Mouse (Mus musculus) midbrain, embryonic 11.5 days (tissue): Measurements from ENCODE around the gene Pid1. TPM values are rescaled to one million over a fixed set of nuclear protein-coding genes. Genes with fewer than 3 reads are reported as not detected.

Source experiments
- ATAC-seq: fragments of 200-750 bp; cut with Nextera tagmentation; 2 replicates; pipeline ENCODE4 v1.8.0; 2017; ENCODE audit warnings: moderate TSS enrichment, moderate library complexity; ENCODE audit not compliant: low FRiP score
- DNase-seq: peaks from one replicate; pipeline ENCODE4 v3.0.0; 2015; ENCODE audit warnings: low spot score; ENCODE audit errors: missing footprints
- H3K27ac ChIP-seq: fragments of 300-500 bp; sonication (generic); 2 replicates; pipeline ENCODE4 v1.5.1; 2014; ENCODE audit warnings: low read depth, low read length
- H3K27me3 ChIP-seq: fragments of 300-500 bp; sonication (generic); 2 replicates; pipeline ENCODE4 v1.6.1; 2014; ENCODE audit warnings: mild to moderate bottlenecking, low read length, moderate library complexity, mixed read lengths; ENCODE audit not compliant: control insufficient read depth, insufficient read depth
- H3K36me3 ChIP-seq: fragments of 300-500 bp; sonication (generic); 2 replicates; pipeline ENCODE4 v1.6.1; 2014; ENCODE audit warnings: mild to moderate bottlenecking, low read length, moderate library complexity, mixed read lengths; ENCODE audit not compliant: control insufficient read depth, insufficient read depth
- H3K4me1 ChIP-seq: fragments of 300-500 bp; sonication (generic); 2 replicates; pipeline ENCODE4 v1.6.1; 2014; ENCODE audit warnings: low read length; ENCODE audit not compliant: control insufficient read depth, insufficient read depth
- H3K4me2 ChIP-seq: fragments of 300-500 bp; sonication (generic); 2 replicates; pipeline ENCODE4 v1.6.1; 2014; ENCODE audit warnings: mild to moderate bottlenecking, moderate library complexity
- H3K4me3 ChIP-seq: fragments of 300-500 bp; sonication (generic); 2 replicates; pipeline ENCODE4 v1.5.1; 2014; ENCODE audit warnings: low read depth, low read length
- H3K9ac ChIP-seq: fragments of 300-500 bp; sonication (generic); 2 replicates; pipeline ENCODE4 v1.6.1; 2014; ENCODE audit warnings: low read length
- H3K9me3 ChIP-seq: fragments of 300-500 bp; sonication (generic); 2 replicates; pipeline ENCODE4 v1.6.1; 2016; ENCODE audit warnings: low read length; ENCODE audit not compliant: control insufficient read depth
- WGBS: fragments of 180-500 bp; shearing (Covaris S2); extraction: QIAGEN DNeasy Blood & Tissue Kit; methylation state at CpG from one replicate; pipeline ENCODE4 v1.1.7; 2014; 5-methylcytosine and 5-hydroxymethylcytosine counted together
- polyA plus RNA-seq: library from polyadenylated mRNA; unstranded; fragments of >200 nt; fragmentation: Nextera tagmentation; extraction: Ambion mirVana; gene quantifications from 2 replicates; pipeline ENCODE4 v1.2.1, GENCODE M21; 2014

Pid1 gene
- 25.2 and 26.3 TPM in 2 replicates for polyA plus RNA-seq

GRCm38 (mm10) chr1:84363967-84364366 lies at the start of gene Pid1:
Pid1 (minus strand) TSS chr1:84364180.
- H3K4me3 ChIP-seq, result no peak within 1 kb of the TSS
- H3K9me3 ChIP-seq, result no peaks in the 10 kb centered on the region
- H3K9ac ChIP-seq, result no peak within 1 kb of the TSS
- H3K27me3 ChIP-seq, result no peaks in the 10 kb centered on the region
- H3K4me1 ChIP-seq, result no peaks in the 10 kb centered on the region
- H3K4me2 ChIP-seq, result no peak within 1 kb of the TSS
- 90% methylated on average over 8 of the region's 8 CpGs for WGBS
- no peak within 1 kb of the TSS for H3K27ac ChIP-seq
- H3K36me3 ChIP-seq, result no peaks in the 10 kb centered on the region
- ATAC-seq (no peak), DNase-seq (no peak)

DNA sequence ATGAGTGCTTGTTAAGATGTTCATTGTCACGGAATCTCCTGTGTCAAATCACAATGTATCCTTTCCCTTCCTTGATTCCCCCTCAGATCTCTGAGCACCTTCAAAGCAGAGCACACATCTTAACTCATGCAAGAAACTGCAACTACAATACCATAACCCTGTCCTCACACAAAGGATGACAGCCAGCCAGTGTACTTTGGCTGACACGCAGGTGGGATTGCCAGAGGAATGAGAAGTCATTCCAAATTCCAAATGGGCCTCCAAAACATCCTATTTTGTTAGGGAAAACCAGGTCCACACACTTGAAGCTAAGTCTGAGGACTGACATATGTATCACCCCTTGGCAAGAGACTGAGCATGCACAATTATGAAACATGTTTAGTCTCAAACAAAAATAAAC lies 45.5 kb upstream of the Pid1 start:
- DNase-seq (no peak), ATAC-seq (no peak)
- 75% methylated on average over 2 of the region's 2 CpGs for WGBS

DNA sequence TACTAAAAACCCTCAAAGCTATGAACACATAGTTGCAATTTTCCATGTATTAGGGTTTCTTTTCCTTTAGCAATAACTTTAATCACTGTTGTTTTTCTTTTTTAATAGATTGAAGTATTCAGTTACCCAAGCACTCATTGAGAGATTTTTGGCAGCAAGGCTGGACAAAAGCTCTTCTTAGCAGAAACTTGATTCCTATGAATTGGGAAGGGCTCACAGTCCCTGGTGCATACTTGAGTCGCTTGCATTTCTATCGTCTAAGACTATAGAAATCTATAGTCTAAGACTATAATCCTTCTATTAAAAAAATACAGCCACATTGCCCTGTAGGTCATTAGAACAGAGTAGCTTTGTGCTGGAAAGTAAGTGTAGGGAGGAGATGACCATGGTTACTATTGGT lies 44.9 kb upstream of the Pid1 start:
- H3K9me3 ChIP-seq, result no peaks in the 10 kb centered on the region
- H3K4me2 ChIP-seq, result no peak overlapping the region
- no peak overlapping the region for H3K4me3 ChIP-seq
- DNase-seq (no peak), ATAC-seq (no peak)
- no peaks in the 10 kb centered on the region for H3K36me3 ChIP-seq
- H3K9ac ChIP-seq, result no peak overlapping the region
- no peaks in the 10 kb centered on the region for H3K4me1 ChIP-seq
- H3K27me3 ChIP-seq, result no peaks in the 10 kb centered on the region
- 65% methylated on average over 2 of the region's 2 CpGs for WGBS
- H3K27ac ChIP-seq, result no peak overlapping the region

More for the DNA sequence above, 45.5 kb upstream of the Pid1 start:
- Histone ChIP-seq H3K27ac (no peak overlapping the region), H3K9ac (no peak overlapping the region), H3K36me3 (no peaks in the 10 kb centered on the region), H3K4me1 (no peaks in the 10 kb centered on the region), H3K27me3 (no peaks in the 10 kb centered on the region), H3K4me2 (no peak overlapping the region), H3K9me3 (no peaks in the 10 kb centered on the region), H3K4me3 (no peak overlapping the region)

GRCm38 (mm10) chr1:84406891-84407290 lies 42.9 kb upstream of the Pid1 start:
- no peaks in the 10 kb centered on the region for H3K27me3 ChIP-seq
- no peaks in the 10 kb centered on the region for H3K4me1 ChIP-seq
- no peaks in the 10 kb centered on the region for H3K9me3 ChIP-seq
- no peak overlapping the region for H3K27ac ChIP-seq
- no peak overlapping the region for H3K4me3 ChIP-seq
- WGBS, result 81% methylated on average over 4 of the region's 4 CpGs
- H3K36me3 ChIP-seq, result no peaks in the 10 kb centered on the region
- ATAC-seq, result no peak
- H3K9ac ChIP-seq, result no peak overlapping the region
- DNase-seq, result no peak
- no peak overlapping the region for H3K4me2 ChIP-seq

GRCm38 (mm10) chr1:84405551-84406290 lies 41.7 kb upstream of the Pid1 start:
- no peaks in the 10 kb centered on the region for H3K9me3 ChIP-seq
- 85% methylated on average over 5 of the region's 5 CpGs for WGBS
- no peak overlapping the region for H3K4me2 ChIP-seq
- no peak overlapping the region for H3K9ac ChIP-seq
- H3K27me3 ChIP-seq, result no peaks in the 10 kb centered on the region
- no peaks in the 10 kb centered on the region for H3K36me3 ChIP-seq
- H3K4me1 ChIP-seq, result no peaks in the 10 kb centered on the region
- H3K4me3 ChIP-seq, result no peak overlapping the region
- ATAC-seq (no peak), DNase-seq (no peak)
- H3K27ac ChIP-seq, result no peak overlapping the region

DNA sequence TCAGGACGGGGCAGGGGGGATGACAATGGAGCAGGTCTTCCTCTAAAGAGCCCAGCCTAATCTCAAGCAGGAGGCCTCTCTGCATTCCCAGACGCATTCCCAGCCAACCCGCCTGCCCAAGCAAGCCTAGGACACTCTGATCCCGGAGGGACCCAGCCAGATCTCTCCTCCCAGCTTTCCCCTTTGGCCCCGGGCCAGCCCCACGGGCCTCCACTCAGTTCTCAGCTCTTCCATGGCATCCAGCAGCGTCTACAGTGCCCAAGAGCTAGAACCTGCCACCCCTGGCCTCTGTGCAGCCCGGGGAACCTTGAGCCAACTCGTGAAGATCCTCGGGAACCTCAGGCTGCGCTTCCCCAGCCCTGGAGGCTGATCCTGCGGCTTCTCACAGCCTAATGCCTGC lies 40.9 kb upstream of the Pid1 start:
- ATAC-seq, result no peak
- no peaks in the 10 kb centered on the region for H3K9me3 ChIP-seq
- 47% methylated on average over 12 of the region's 12 CpGs for WGBS
- no peaks in the 10 kb centered on the region for H3K36me3 ChIP-seq
- H3K4me3 ChIP-seq, result no peak overlapping the region
- DNase-seq, result no peak
- no peak overlapping the region for H3K27ac ChIP-seq
- H3K4me1 ChIP-seq, result no peaks in the 10 kb centered on the region
- no peak overlapping the region for H3K4me2 ChIP-seq
- H3K9ac ChIP-seq, result no peak overlapping the region
- H3K27me3 ChIP-seq, result no peaks in the 10 kb centered on the region

- no peak overlapping the region for H3K4me2 ChIP-seq
- 84% methylated on average over 1 of the region's 1 CpGs for WGBS
- no peak for ATAC-seq
Measured at GRCm38 (mm10) chr1:84402154-84402553, 38.2 kb upstream of the Pid1 start.

DNA sequence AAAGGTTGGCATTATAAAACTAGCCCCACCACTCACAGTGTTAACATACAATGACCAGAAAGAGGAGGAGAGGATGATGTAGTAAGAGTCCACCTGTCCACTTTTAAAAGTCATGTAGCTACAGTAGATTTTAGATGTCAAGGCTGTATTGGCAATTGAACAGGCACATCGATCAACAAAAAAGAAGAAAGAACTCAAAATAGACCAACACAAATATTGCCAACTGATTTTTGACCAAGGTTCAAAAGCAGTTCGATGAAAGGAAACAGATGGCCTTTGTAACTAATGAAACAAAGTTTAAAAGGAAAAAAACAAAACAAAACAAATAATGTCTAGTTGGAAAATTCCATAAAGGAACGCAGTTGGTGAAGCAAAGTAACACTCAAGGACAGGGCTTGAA lies 35.7 kb upstream of the Pid1 start:
- H3K9ac ChIP-seq, result no peak overlapping the region
- no peaks in the 10 kb centered on the region for H3K4me1 ChIP-seq
- H3K27ac ChIP-seq, result no peak overlapping the region
- no peak overlapping the region for H3K4me2 ChIP-seq
- H3K9me3 ChIP-seq, result no peaks in the 10 kb centered on the region
- WGBS, result 88% methylated on average over 3 of the region's 3 CpGs
- no peaks in the 10 kb centered on the region for H3K27me3 ChIP-seq
- no peak for DNase-seq
- no peak for ATAC-seq
- H3K4me3 ChIP-seq, result no peak overlapping the region
- H3K36me3 ChIP-seq, result no peaks in the 10 kb centered on the region

More at GRCm38 (mm10) chr1:84402154-84402553, 38.2 kb upstream of the Pid1 start:
- Histone ChIP-seq H3K27ac (no peak overlapping the region), H3K9ac (no peak overlapping the region), H3K4me1 (no peaks in the 10 kb centered on the region), H3K36me3 (no peaks in the 10 kb centered on the region), H3K9me3 (no peaks in the 10 kb centered on the region), H3K4me3 (no peak overlapping the region), H3K27me3 (no peaks in the 10 kb centered on the region)
- no peak for DNase-seq

DNA sequence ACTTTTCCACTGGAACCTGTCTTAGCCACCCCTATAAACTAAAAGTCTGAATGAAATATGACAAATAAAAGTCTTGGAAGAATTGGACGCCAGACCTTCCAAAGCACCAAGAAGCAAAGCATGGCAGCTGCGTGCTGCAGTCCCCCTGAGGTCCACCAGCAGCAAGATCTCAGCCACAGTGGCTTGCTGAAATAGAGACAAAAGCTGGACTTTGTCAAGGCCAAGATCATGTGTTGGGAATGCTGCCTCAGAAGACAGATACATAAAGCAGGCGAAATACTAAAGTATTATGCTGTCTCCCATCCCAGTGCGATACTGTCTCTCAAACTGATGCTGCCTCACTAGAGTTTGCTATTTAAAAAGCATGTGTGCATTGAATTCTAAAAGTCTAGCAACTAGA lies 35.1 kb upstream of the Pid1 start:
- Histone ChIP-seq H3K9ac (no peak overlapping the region), H3K4me1 (no peaks in the 10 kb centered on the region), H3K4me2 (no peak overlapping the region), H3K4me3 (no peak overlapping the region), H3K36me3 (no peaks in the 10 kb centered on the region), H3K27ac (no peak overlapping the region), H3K27me3 (no peaks in the 10 kb centered on the region), H3K9me3 (no peaks in the 10 kb centered on the region)
- WGBS, result 92% methylated on average over 4 of the region's 4 CpGs
- no peak for ATAC-seq
- no peak for DNase-seq
